Mouse (Mus musculus): ENCODE data around the gene Aoc3.
"Not testable (repeated sequence)": the region's sequence is repeated elsewhere in the genome, so short reads cannot be mapped to it uniquely, and the experiment has no call there.

The Aoc3 gene

GRCm38 (mm10) chr11:101328941-101329635 lies 1.3 kb upstream of the Aoc3 start:
- DNase-seq (ENCODE audit: low spot score): no peak

- DNase-seq (ENCODE audit: low spot score): not testable (repeated sequence)
Observed at GRCm38 (mm10) chr11:101330961-101331360, 556 bp downstream of the Aoc3 start.

- DNase-seq (ENCODE audit: low spot score): no peak
Observed at GRCm38 (mm10) chr11:101332537-101332936, 2.1 kb downstream of the Aoc3 start.

DNA sequence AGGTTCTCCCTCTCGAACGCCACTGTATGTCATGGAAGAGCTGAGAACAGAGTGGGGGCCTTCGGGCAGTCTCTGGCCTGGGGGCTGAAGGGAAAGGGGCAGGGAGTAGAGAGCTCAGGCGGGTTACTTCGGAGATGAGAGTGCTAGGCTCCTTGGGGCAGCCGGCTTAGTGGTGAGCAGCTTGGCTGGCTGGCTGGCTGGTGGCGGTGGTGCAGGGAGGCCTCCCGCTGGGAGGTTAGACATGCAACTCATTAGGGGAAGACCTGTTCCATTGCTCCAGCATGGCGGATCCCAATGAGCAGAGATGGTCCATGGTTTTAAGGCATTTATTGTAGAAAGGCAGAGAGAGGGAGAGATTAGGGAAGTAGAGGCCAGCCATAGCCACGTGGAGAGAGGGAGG lies 3.6 kb downstream of the Aoc3 start:
- DNase-seq (ENCODE audit: low spot score): no peak

- no peak for DNase-seq (ENCODE audit: low spot score)
Observed at GRCm38 (mm10) chr11:101334516-101334915, 4.1 kb downstream of the Aoc3 start.

DNA sequence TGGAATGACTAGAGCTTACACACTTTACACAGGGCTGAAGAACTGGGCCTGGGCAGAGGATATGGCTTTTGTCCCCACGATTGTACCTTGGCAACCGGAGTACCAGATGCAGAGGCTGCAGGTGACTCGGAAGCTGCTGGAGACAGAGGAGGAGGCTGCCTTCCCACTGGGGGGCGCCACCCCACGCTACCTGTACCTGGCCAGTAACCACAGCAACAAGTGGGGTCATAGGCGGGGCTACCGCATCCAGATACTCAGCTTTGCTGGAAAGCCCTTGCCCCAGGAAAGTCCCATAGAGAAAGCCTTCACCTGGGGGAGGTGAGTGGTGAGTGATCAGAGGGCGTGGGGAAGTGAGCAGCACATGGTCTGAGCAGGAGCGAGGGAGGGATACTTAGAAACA lies 5.3 kb downstream of the Aoc3 start:
- no peak for DNase-seq (ENCODE audit: low spot score)

- no peak for DNase-seq (ENCODE audit: low spot score)
Observed at GRCm38 (mm10) chr11:101338123-101338760, 7.8 kb downstream of the Aoc3 start.

DNA sequence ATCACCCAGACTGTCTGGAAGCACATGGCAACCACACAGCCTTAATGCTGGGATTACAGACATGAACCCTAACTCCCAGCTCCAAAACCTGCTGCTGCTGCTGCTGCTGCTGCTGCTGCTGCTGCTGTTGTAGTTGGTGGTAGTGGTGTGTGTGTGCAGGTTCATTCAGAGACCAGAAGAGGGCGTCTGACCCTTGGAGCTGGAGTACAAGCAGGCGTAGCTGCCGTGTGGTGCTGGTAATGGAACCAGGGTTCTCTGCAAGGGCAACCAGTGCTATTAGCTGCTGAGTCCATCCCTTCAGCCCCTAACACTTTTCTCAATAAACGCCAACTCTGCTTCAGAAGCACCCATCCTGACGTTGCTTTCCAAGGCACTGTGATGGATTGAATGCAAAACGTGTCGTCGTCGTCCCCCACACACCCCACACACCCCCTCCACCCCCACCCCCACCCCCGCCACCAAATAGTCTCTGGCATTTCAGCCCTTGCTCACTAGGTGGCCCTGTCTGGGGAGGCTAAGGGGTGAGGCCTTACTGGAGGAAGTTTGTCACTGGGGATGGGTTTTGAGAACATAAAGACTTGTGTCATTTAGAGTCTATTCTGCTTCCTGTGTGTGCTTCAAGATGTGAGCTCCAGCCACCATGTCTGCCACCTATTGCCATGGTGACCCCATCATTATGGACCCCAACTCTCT lies 16.8 kb downstream of the Aoc3 start:
- no peak for DNase-seq (ENCODE audit: low spot score)

DNA sequence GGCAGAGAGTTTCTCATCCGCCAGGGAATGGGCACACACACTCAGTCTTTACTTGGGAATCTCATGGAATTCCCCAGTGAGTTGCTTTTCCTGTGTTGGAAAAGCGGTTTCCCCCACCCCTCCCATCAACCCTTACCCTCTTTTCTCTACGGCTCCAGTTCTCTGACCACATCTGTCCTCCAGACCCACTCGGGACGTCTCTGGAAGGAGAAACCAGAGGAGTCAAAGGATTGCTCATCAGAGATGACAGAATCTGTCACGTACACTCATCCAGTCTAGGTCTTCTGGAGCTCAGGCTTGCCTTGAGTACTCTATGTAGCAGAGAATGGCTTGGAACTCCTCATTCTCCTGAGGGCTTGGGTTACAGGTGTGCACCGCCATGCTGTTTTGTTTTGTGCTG lies 18.4 kb downstream of the Aoc3 start:
- DNase-seq (ENCODE audit: low spot score): no peak

DNA sequence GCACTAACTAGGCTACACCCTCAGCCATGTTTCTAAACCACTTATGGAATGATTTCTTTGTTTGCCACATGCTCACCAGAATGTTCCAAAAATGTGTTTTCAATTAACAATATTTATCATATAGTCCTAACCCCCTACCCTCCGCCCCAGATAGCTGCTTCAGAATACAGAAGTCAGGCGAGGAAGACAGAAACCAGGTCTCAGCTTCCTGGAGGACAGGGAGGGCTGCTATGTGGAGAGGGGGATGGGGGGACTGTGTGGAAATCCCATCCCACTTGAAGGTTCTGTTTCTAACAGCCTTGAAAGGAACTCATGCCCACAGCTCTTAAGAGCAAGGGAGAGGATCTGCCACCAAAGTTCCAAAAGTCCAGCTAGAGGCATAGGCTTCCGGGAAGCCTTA lies 18.8 kb downstream of the Aoc3 start:
- no peak for DNase-seq (ENCODE audit: low spot score)

- no peak for DNase-seq (ENCODE audit: low spot score)
Observed at GRCm38 (mm10) chr11:101351100-101351720, 20.8 kb downstream of the Aoc3 start.

DNA sequence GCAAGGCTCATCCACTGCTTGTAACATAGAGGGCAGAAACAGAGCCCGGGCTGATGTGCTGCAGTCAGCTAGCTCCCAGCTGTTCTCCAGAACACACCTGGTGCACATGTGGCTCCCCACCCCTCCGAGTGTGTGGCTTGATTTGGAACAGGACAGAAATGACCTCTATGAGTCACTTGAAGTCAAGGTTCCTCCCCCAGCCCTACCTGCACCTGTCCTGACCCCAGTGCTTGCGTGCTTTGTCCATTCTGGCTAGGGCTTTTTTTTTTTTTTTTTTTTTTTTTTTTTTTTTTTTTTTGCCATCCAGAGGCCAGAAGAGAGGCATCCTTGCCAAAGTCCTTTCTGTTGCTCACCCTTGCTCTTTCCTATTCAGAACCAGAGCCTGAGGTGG lies 21.3 kb downstream of the Aoc3 start:
- DNase-seq (ENCODE audit: low spot score): no peak

- DNase-seq (ENCODE audit: low spot score): no peak
Observed at GRCm38 (mm10) chr11:101353436-101353835, 23.0 kb downstream of the Aoc3 start.

DNA sequence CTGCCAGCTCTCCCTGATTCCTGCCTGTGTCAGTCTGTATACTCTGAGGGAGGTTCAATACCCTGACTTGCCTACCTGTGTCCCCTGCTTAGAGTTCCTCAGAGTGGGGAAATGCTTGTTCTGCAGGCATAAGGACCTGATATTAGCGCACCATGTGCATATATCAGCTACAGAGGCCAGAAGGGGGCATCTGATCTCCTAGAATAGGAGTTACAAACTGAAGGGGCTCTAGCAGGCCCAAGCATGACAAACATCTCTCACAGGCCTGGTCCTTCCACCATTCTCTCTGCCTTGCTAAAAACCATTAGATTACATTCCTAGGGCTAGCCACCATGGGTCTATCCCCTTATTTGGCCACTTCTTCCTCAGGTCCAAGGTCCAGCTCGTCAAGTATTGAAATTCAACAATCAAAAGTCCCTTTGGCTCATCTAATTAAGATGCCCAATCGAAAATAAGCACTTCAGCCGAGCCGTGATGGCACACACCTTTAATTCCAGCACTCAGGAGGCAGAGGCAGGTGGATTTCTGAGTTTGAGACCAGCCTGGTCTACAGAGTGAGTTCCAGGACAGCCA lies 24.1 kb downstream of the Aoc3 start:
- DNase-seq (ENCODE audit: low spot score): no peak

DNA sequence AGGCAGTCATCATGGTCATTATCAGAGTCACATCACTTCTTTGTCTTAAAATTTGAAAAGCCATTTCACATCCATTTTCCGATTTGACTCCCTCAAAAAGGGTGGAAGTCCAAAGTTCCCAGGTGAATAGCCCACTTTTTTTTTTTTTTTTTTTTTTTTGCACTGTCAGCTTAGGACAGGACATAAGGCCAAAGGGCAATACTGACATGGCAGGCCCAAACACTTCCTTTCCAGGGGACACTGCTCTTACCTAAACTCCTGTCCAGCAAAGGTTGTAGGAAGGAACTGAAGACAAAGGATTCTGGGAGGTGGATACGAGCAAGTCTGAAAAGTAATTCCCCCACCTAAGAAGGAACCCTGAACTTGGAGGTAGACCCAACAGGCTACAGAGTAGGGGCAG lies 25.5 kb downstream of the Aoc3 start:
- DNase-seq (ENCODE audit: low spot score): no peak

GRCm38 (mm10) chr11:101357505-101358182 lies 27.2 kb downstream of the Aoc3 start:
- DNase-seq (ENCODE audit: low spot score): no peak

GRCm38 (mm10) chr11:101359776-101360175 lies 29.4 kb downstream of the Aoc3 start:
- no peak for DNase-seq (ENCODE audit: low spot score)

DNA sequence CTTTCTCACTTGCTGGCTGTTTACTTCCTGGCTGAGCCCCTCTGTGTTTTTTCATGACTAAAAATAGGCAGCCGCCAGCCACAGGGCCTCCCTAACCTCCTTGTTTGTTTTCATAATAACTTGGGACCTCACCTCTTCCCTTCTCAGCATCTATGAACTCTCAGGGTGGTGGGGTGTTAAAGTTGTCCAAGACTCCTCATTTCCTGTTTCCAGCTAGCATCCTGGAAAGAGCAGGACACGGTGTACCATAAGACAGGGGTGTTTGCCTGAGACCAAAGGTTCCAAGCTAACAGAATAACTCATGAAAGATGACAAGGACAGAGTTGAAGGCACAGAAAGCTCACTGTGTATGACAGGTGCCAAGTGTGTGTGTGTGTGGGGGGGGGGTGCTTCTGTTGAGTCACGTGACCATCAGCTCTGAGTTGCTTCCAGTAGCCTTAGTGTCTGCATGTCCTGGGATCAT lies 30.3 kb downstream of the Aoc3 start:
- no peak for DNase-seq (ENCODE audit: low spot score)

GRCm38 (mm10) chr11:101364531-101364931 lies 34.1 kb downstream of the Aoc3 start:
- DNase-seq (ENCODE audit: low spot score): no peak

GRCm38 (mm10) chr11:101367326-101367935 lies 37.0 kb downstream of the Aoc3 start, which contains the start of gene G6pc:
Gene G6pc (plus strand): TSS chr11:101367561.
- no peak for DNase-seq (ENCODE audit: low spot score)

GRCm38 (mm10) chr11:101370141-101370540 lies 39.7 kb downstream of the Aoc3 start:
- DNase-seq (ENCODE audit: low spot score): no peak
